Mouse (Mus musculus) stomach, postnatal 0 days (tissue): ENCODE data around the gene Dact2. TPM values are rescaled to one million over a fixed set of nuclear protein-coding genes. Genes with fewer than 3 reads are reported as not detected.

Source experiments
- ATAC-seq: fragments of 200-750 bp; cut with Nextera tagmentation; 2 replicates; pipeline ENCODE4 v1.8.0; 2017; ENCODE audit not compliant: low FRiP score, low TSS enrichment
- DNase-seq: peaks from one replicate; pipeline ENCODE4 v3.0.0-alpha.2; 2016; ENCODE audit warnings: low spot score
- H3K27ac ChIP-seq: fragments of 300-500 bp; sonication (generic); replicated peaks from 2 replicates; pipeline ENCODE4 v1.5.1; 2014; ENCODE audit warnings: mild to moderate bottlenecking, control low read depth
- H3K27me3 ChIP-seq: fragments of 300-500 bp; sonication (generic); 2 replicates; pipeline ENCODE4 v1.6.1; 2014; ENCODE audit warnings: low read length; ENCODE audit not compliant: control insufficient read depth, insufficient read depth
- H3K36me3 ChIP-seq: fragments of 300-500 bp; sonication (generic); 2 replicates; pipeline ENCODE4 v1.6.1; 2014; ENCODE audit warnings: low read length, mixed read lengths; ENCODE audit not compliant: control insufficient read depth, insufficient read depth
- H3K4me1 ChIP-seq: fragments of 300-500 bp; sonication (generic); replicated peaks from 2 replicates; pipeline ENCODE4 v1.6.1; 2014; ENCODE audit warnings: antibody characterized with exemption; ENCODE audit not compliant: control insufficient read depth, insufficient read depth
- H3K4me2 ChIP-seq: fragments of 300-500 bp; sonication (generic); replicated peaks from 2 replicates; pipeline ENCODE4 v1.6.1; 2014; ENCODE audit warnings: low read depth, mild to moderate bottlenecking, control low read depth, moderate library complexity
- H3K4me3 ChIP-seq: fragments of 300-500 bp; sonication (generic); 2 replicates; pipeline ENCODE4 v1.5.1; 2014; ENCODE audit warnings: low read depth, low read length, control low read depth
- H3K9ac ChIP-seq: fragments of 300-500 bp; sonication (generic); 2 replicates; pipeline ENCODE4 v1.6.1; 2014; ENCODE audit warnings: mild to moderate bottlenecking, low read length, control low read depth, mixed read lengths
- H3K9me3 ChIP-seq: fragments of 300-500 bp; sonication (generic); 2 replicates; pipeline ENCODE4 v1.6.1; 2016; ENCODE audit warnings: low read length; ENCODE audit not compliant: control insufficient read depth
- CTCF ChIP-seq: IDR thresholded peaks from 2 replicates; pipeline ENCODE4 v1.5.1; 2016; ENCODE audit warnings: antibody characterized with exemption, low read depth, mild to moderate bottlenecking, moderate library complexity
- EP300 ChIP-seq: optimal IDR thresholded peaks from 2 replicates; pipeline ENCODE3; 2016; ENCODE audit warnings: antibody characterized with exemption
- WGBS: fragments of 180-500 bp; shearing (Covaris S2); extraction: QIAGEN DNeasy Blood & Tissue Kit; methylation state at CpG from one replicate; pipeline ENCODE4 v1.1.7; 2014; 5-methylcytosine and 5-hydroxymethylcytosine counted together
- polyA plus RNA-seq: library from polyadenylated mRNA; unstranded; fragments of >200 nt; fragmentation: Nextera tagmentation; extraction: Ambion mirVana; gene quantifications from 2 replicates; pipeline ENCODE4 v1.2.1, GENCODE M21; 2015

Dact2 gene
- polyA plus RNA-seq, 1 experiment from 2014 or later = 1.8 TPM

GRCm38 (mm10) chr17:14205236-14205635 lies 1.1 kb upstream of the Dact2 start:
- Histone ChIP-seq H3K27ac (no peak overlapping the region), H3K4me1 (no peaks in the 10 kb centered on the region), H3K9me3 (no peaks in the 10 kb centered on the region), H3K9ac (no peak overlapping the region), H3K27me3 (peaks cover 3% of the 10 kb centered on the region; the same call in 1 of the 2 replicates), H3K4me3 (no peak overlapping the region), H3K4me2 (no peak overlapping the region), H3K36me3 (no peaks in the 10 kb centered on the region)
- ATAC-seq = no peak
- WGBS = 85% methylated on average over 3 of the region's 3 CpGs
- no peak for DNase-seq
- TF ChIP-seq CTCF (no peak), EP300 (no peak)

GRCm38 (mm10) chr17:14203121-14203941 lies 773 bp downstream of the Dact2 start:
- TF ChIP-seq EP300 = no peak
- under 1% methylated on average over 96 of the region's 97 CpGs for WGBS
- DNase-seq = peak; percentile 74

GRCm38 (mm10) chr17:14202291-14203030 lies 1.6 kb downstream of the Dact2 start:
- Histone ChIP-seq H3K36me3 (no peaks in the 10 kb centered on the region), H3K4me2 (peak overlapping the region; percentile 92), H3K4me1 (no peaks in the 10 kb centered on the region), H3K9ac (peak overlapping the region; percentile 66; the same call in 1 of the 2 replicates), H3K27ac (no peak overlapping the region), H3K9me3 (no peaks in the 10 kb centered on the region), H3K27me3 (peaks cover 3% of the 10 kb centered on the region; the same call in 1 of the 2 replicates), H3K4me3 (peak overlapping the region; percentile 61)
- ATAC-seq (no peak; the same call in 1 of the 2 replicates), DNase-seq (peak; percentile 46)
- TF ChIP-seq EP300 (no peak), CTCF (no peak)
- WGBS = 6% methylated on average over 18 of the region's 18 CpGs

More at GRCm38 (mm10) chr17:14203121-14203941, 773 bp downstream of the Dact2 start:
- ATAC-seq = peak; percentile 81
- H3K4me3 ChIP-seq = peak overlapping the region; percentile 61
- H3K4me1 ChIP-seq = no peaks in the 10 kb centered on the region
- H3K9ac ChIP-seq = peak overlapping the region; percentile 66
- H3K36me3 ChIP-seq = no peaks in the 10 kb centered on the region
- H3K27me3 ChIP-seq = peaks cover 3% of the 10 kb centered on the region; the same call in 1 of the 2 replicates
- peak overlapping the region; percentile 61 for H3K27ac ChIP-seq
- peak overlapping the region; percentile 92 for H3K4me2 ChIP-seq
- no peaks in the 10 kb centered on the region for H3K9me3 ChIP-seq

GRCm38 (mm10) chr17:14201281-14201787 lies 2.8 kb downstream of the Dact2 start:
- DNase-seq (no peak), ATAC-seq (no peak)
- H3K27me3 ChIP-seq = peaks cover 3% of the 10 kb centered on the region; the same call in 1 of the 2 replicates
- no peak overlapping the region for H3K27ac ChIP-seq
- H3K4me1 ChIP-seq = no peaks in the 10 kb centered on the region
- H3K4me3 ChIP-seq = no peak overlapping the region
- no peak for TF ChIP-seq CTCF
- no peak for TF ChIP-seq EP300
- H3K36me3 ChIP-seq = no peaks in the 10 kb centered on the region
- 15% methylated on average over 12 of the region's 12 CpGs for WGBS
- no peak overlapping the region for H3K9ac ChIP-seq
- no peaks in the 10 kb centered on the region for H3K9me3 ChIP-seq
- no peak overlapping the region; the same call in 1 of the 2 replicates for H3K4me2 ChIP-seq

GRCm38 (mm10) chr17:14200206-14200605 lies 3.9 kb downstream of the Dact2 start:
- DNase-seq = no peak
- Histone ChIP-seq H3K36me3 (no peaks in the 10 kb centered on the region), H3K4me2 (no peak overlapping the region), H3K27me3 (peaks cover 3% of the 10 kb centered on the region; the same call in 1 of the 2 replicates), H3K4me1 (no peaks in the 10 kb centered on the region), H3K9me3 (no peaks in the 10 kb centered on the region), H3K9ac (no peak overlapping the region), H3K4me3 (no peak overlapping the region), H3K27ac (no peak overlapping the region)
- no peak for ATAC-seq
- 83% methylated on average over 7 of the region's 7 CpGs for WGBS
- TF ChIP-seq EP300 (no peak), CTCF (no peak)

- H3K4me1 ChIP-seq = no peaks in the 10 kb centered on the region
- ATAC-seq (no peak), DNase-seq (no peak)
- H3K27me3 ChIP-seq = peaks cover 3% of the 10 kb centered on the region; the same call in 1 of the 2 replicates
- H3K36me3 ChIP-seq = no peaks in the 10 kb centered on the region
- no peak overlapping the region for H3K9ac ChIP-seq
- H3K9me3 ChIP-seq = no peaks in the 10 kb centered on the region
- WGBS = 32% methylated on average over 4 of the region's 4 CpGs
- no peak for TF ChIP-seq EP300
- no peak for TF ChIP-seq CTCF
- no peak overlapping the region for H3K4me3 ChIP-seq
- H3K27ac ChIP-seq = no peak overlapping the region
- H3K4me2 ChIP-seq = no peak overlapping the region
Observed at GRCm38 (mm10) chr17:14199621-14200020, 4.5 kb downstream of the Dact2 start.
